Mouse (Mus musculus): ENCODE results near the gene Dzip1. TPM values are rescaled to one million over a fixed set of nuclear protein-coding genes. Genes with fewer than 3 reads are reported as not detected.

Gene Dzip1
- polyA plus RNA-seq, 1 experiment: 5.9 TPM

DNA sequence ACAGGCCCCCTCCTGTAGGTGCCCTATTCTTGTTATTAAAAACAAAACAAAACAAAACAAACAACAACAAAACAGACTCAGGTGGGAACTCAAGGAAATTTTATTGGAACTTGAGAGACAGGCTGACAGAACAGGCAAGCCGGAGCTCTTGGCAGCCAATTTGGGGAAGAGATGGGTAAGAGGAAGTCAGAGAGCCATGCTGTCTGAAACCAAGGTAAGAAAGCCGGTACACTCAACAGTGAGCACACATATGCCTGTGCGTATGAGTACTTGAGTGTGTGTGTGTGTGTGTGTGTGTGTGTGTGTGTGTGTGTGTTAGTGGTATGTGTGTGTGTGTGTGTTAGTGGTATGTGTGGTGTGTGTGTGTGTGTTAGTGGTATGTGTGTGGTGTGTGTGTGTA, 82.9 kb downstream of the Dzip1 start:
- H3K27ac ChIP-seq (ENCODE audit: insufficient read depth, low read length): no peak overlapping the region
- no peak for DNase-seq (ENCODE audit: low read depth in 1 of 2, low spot score in 2 of 2)
- 43% methylated on average over 3 of the region's 3 CpGs for WGBS
- no peak overlapping the region for H3K4me3 ChIP-seq (ENCODE audit: extremely low read depth, insufficient read depth, insufficient read length)
- no peak for TF ChIP-seq CTCF (IDR thresholded peaks at IDR 0.05; ENCODE audit: extremely low read depth, insufficient read depth, insufficient read length, insufficient replicate concordance)
- TF ChIP-seq POLR2A (IDR thresholded peaks at IDR 0.05; ENCODE audit: low read depth, low read length): no peak
- no peaks in the 10 kb centered on the region; the same call in 1 of the 2 replicates for H3K4me1 ChIP-seq (ENCODE audit: control insufficient read depth, insufficient read depth, insufficient read length)
- no peaks in the 10 kb centered on the region for H3K27me3 ChIP-seq (ENCODE audit: control insufficient read depth, insufficient read depth, low read length)
- H3K36me3 ChIP-seq (ENCODE audit: control insufficient read depth, insufficient read depth, low read length): no peaks in the 10 kb centered on the region

DNA sequence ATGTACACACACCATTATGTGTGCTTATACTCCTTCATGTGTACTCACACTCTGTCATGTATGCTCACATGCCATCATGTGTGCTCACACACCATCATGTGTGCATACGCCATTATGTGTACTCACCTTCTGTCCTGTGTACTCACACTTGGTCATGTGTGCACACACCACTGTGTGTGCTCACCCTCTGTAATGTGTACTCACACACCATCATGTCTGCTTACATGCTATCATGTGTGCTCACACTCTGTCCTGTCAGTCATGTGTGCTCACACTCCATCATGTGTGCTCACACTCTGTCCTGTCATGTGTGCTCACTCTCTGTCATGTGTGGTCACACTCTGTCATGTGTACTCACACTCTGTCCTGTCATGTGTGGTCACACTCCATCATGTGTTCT, 85.2 kb downstream of the Dzip1 start:
- H3K36me3 ChIP-seq (ENCODE audit: control insufficient read depth, insufficient read depth, low read length): no peaks in the 10 kb centered on the region
- H3K27ac ChIP-seq (ENCODE audit: insufficient read depth, low read length): no peak overlapping the region
- no peaks in the 10 kb centered on the region; the same call in none of the 2 replicates for H3K4me1 ChIP-seq (ENCODE audit: control insufficient read depth, insufficient read depth, insufficient read length)
- 100% methylated on average over 1 of the region's 1 CpGs for WGBS
- no peaks in the 10 kb centered on the region for H3K27me3 ChIP-seq (ENCODE audit: control insufficient read depth, insufficient read depth, low read length)
- no peak for DNase-seq (ENCODE audit: low read depth in 1 of 2, low spot score in 2 of 2)
- H3K4me3 ChIP-seq (ENCODE audit: extremely low read depth, insufficient read depth, insufficient read length): no peak overlapping the region
- no peak for TF ChIP-seq POLR2A (IDR thresholded peaks at IDR 0.05; ENCODE audit: low read depth, low read length)
- no peak for TF ChIP-seq CTCF (IDR thresholded peaks at IDR 0.05; ENCODE audit: extremely low read depth, insufficient read depth, insufficient read length, insufficient replicate concordance)

DNA sequence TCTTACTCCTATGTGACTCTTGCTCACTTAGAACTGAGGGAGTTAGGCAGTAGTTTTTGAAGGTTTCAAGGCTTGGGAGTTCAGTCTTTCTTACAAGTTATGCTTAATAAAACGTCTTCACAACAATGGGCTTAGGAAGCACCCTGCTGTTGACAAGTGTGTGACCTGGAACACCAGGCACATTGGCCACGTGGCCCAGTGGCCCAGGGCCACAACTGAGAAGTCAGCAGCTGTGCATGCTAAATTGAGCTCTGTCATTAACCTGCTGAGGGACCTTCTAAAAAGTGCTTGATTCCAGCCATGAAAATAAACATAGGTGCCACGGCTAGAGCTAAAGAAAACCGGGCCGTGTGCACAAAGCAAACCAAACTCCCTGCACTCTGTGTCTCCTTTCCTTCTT, 85.8 kb downstream of the Dzip1 start:
- DNase-seq (ENCODE audit: low read depth in 1 of 2, low spot score in 2 of 2): no peak
- Histone ChIP-seq H3K36me3 (ENCODE audit: control insufficient read depth, insufficient read depth, low read length) (no peaks in the 10 kb centered on the region), H3K27ac (ENCODE audit: insufficient read depth, low read length) (no peak overlapping the region), H3K4me1 (ENCODE audit: control insufficient read depth, insufficient read depth, insufficient read length) (peaks cover 2% of the 10 kb centered on the region), H3K27me3 (ENCODE audit: control insufficient read depth, insufficient read depth, low read length) (no peaks in the 10 kb centered on the region), H3K4me3 (ENCODE audit: extremely low read depth, insufficient read depth, insufficient read length) (no peak overlapping the region)
- TF ChIP-seq CTCF (IDR thresholded peaks at IDR 0.05; ENCODE audit: extremely low read depth, insufficient read depth, insufficient read length, insufficient replicate concordance) (no peak), POLR2A (IDR thresholded peaks at IDR 0.05; ENCODE audit: low read depth, low read length) (no peak)
- WGBS: 84% methylated on average over 5 of the region's 5 CpGs

DNA sequence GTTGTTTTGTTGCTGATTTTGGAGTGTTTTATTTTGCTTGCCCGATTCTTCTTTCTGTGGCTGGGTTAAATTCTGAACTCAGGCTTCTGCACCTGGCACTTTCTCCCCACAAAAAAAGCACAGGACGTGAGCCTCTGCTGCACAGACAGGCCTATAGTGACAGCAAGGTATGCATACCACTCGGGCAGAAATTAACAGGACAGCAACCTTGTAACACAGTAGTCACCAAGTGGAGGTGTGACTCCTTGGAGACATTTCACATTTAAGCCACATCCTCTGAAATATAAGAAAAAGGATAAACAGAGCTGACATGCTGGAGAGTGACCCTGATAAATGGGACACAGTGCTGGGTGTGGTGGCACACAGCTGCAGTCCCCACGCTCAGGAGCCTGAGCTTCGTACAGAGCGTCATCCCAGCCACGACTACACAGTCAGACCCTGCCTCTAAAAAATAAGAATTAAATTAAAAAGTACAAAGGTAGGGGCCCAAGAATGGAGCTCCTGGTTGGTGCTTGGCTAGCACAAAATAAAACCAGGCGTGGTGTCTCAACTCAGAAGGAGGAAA, 86.6 kb downstream of the Dzip1 start:
- no peak for TF ChIP-seq CTCF (IDR thresholded peaks at IDR 0.05; ENCODE audit: extremely low read depth, insufficient read depth, insufficient read length, insufficient replicate concordance)
- TF ChIP-seq POLR2A (IDR thresholded peaks at IDR 0.05; ENCODE audit: low read depth, low read length): no peak
- H3K4me3 ChIP-seq (ENCODE audit: extremely low read depth, insufficient read depth, insufficient read length): no peak overlapping the region
- H3K27me3 ChIP-seq (ENCODE audit: control insufficient read depth, insufficient read depth, low read length): no peaks in the 10 kb centered on the region
- DNase-seq (ENCODE audit: low read depth in 1 of 2, low spot score in 2 of 2): no peak
- no peak overlapping the region for H3K27ac ChIP-seq (ENCODE audit: insufficient read depth, low read length)
- peaks cover 3% of the 10 kb centered on the region for H3K4me1 ChIP-seq (ENCODE audit: control insufficient read depth, insufficient read depth, insufficient read length)
- H3K36me3 ChIP-seq (ENCODE audit: control insufficient read depth, insufficient read depth, low read length): no peaks in the 10 kb centered on the region
- 72% methylated on average over 8 of the region's 8 CpGs for WGBS

DNA sequence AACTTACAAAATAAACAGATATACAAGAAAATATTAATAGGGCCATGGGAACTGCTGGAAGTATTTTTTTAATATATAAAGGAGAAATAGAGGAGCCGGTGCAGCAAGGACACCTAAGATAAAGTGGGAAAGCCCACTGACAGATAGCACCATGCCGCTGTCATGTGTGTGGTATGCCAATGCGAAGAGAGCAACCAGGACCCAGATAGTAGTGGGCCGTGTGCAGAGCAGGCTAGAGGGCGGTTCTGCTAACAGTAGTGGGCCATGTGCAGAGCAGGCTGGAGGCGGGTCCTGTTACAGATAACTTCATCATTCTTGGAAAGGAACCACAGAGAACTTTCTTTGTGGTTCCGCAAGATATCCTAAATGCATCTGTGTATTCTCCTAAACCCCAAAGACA, 88.5 kb downstream of the Dzip1 start:
- WGBS: 83% methylated on average over 7 of the region's 7 CpGs
- DNase-seq (ENCODE audit: low read depth in 1 of 2, low spot score in 2 of 2): no peak
- TF ChIP-seq POLR2A (IDR thresholded peaks at IDR 0.05; ENCODE audit: low read depth, low read length): no peak
- no peak for TF ChIP-seq CTCF (IDR thresholded peaks at IDR 0.05; ENCODE audit: extremely low read depth, insufficient read depth, insufficient read length, insufficient replicate concordance)
- no peaks in the 10 kb centered on the region for H3K36me3 ChIP-seq (ENCODE audit: control insufficient read depth, insufficient read depth, low read length)
- no peak overlapping the region for H3K4me3 ChIP-seq (ENCODE audit: extremely low read depth, insufficient read depth, insufficient read length)
- H3K4me1 ChIP-seq (ENCODE audit: control insufficient read depth, insufficient read depth, insufficient read length): peaks cover 3% of the 10 kb centered on the region; the same call in 1 of the 2 replicates
- H3K27ac ChIP-seq (ENCODE audit: insufficient read depth, low read length): no peak overlapping the region
- H3K27me3 ChIP-seq (ENCODE audit: control insufficient read depth, insufficient read depth, low read length): no peaks in the 10 kb centered on the region

DNA sequence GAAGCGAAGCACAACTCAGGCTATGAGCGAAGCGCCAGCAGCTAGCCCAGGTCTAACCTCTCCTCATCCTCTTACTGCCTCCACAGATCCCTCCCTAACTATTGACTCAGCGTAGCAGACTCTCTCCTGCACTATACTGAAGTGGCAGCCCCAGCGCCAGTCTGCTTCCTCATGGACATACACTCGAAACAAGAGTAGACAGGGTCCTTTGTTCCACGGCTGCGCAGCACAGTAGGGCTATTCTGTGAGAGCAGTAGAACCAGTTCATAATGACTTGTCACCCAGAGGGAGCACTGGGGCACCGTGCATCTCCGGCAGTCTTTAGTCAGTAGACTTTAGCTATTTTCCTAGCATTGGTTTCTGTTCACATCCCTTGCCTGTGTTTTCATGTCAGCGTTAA, 89.1 kb downstream of the Dzip1 start:
- 95% methylated on average over 11 of the region's 11 CpGs for WGBS
- TF ChIP-seq POLR2A (IDR thresholded peaks at IDR 0.05; ENCODE audit: low read depth, low read length) (no peak), CTCF (IDR thresholded peaks at IDR 0.05; ENCODE audit: extremely low read depth, insufficient read depth, insufficient read length, insufficient replicate concordance) (no peak)
- no peak for DNase-seq (ENCODE audit: low read depth in 1 of 2, low spot score in 2 of 2)
- H3K27ac ChIP-seq (ENCODE audit: insufficient read depth, low read length): no peak overlapping the region
- no peak overlapping the region for H3K4me3 ChIP-seq (ENCODE audit: extremely low read depth, insufficient read depth, insufficient read length)
- no peaks in the 10 kb centered on the region for H3K36me3 ChIP-seq (ENCODE audit: control insufficient read depth, insufficient read depth, low read length)
- H3K4me1 ChIP-seq (ENCODE audit: control insufficient read depth, insufficient read depth, insufficient read length): peaks cover 3% of the 10 kb centered on the region; the same call in 1 of the 2 replicates
- no peaks in the 10 kb centered on the region for H3K27me3 ChIP-seq (ENCODE audit: control insufficient read depth, insufficient read depth, low read length)

DNA sequence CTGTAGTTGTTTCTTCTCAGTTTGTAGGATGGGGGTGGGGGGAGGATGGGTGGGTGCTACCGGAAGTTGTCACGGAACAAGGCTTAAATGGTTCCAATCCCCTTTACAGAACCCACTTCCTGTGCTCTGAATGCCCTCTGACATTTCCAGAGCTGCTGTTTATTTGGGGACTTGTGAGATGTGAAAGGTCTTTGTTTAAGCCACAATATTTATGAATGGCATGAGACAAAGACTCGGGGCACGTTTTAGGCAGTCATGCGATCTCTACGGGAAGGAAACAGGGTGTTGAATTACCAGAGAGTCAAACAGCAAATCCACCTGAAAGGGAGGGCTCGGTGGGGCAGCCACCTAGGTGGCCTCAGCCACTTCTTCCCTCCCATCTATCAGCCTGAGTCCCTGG, 90.9 kb downstream of the Dzip1 start:
- no peak for TF ChIP-seq POLR2A (IDR thresholded peaks at IDR 0.05; ENCODE audit: low read depth, low read length)
- no peak for TF ChIP-seq CTCF (IDR thresholded peaks at IDR 0.05; ENCODE audit: extremely low read depth, insufficient read depth, insufficient read length, insufficient replicate concordance)
- H3K27me3 ChIP-seq (ENCODE audit: control insufficient read depth, insufficient read depth, low read length): no peaks in the 10 kb centered on the region
- WGBS: 2% methylated on average over 7 of the region's 7 CpGs
- peaks cover 3% of the 10 kb centered on the region; the same call in 1 of the 2 replicates for H3K4me1 ChIP-seq (ENCODE audit: control insufficient read depth, insufficient read depth, insufficient read length)
- H3K36me3 ChIP-seq (ENCODE audit: control insufficient read depth, insufficient read depth, low read length): no peaks in the 10 kb centered on the region
- peak; percentile 26 to 76 for DNase-seq (ENCODE audit: low read depth in 1 of 2, low spot score in 2 of 2)
- H3K4me3 ChIP-seq (ENCODE audit: extremely low read depth, insufficient read depth, insufficient read length): no peak overlapping the region
- peak overlapping the region; percentile 90 for H3K27ac ChIP-seq (ENCODE audit: insufficient read depth, low read length)
